Mouse (Mus musculus) midbrain, embryonic 11.5 days (tissue): ENCODE measurements around the gene Klhdc3. TPM values are rescaled to one million over a fixed set of nuclear protein-coding genes. Genes with fewer than 3 reads are reported as not detected.

Experiments used
- ATAC-seq: fragments of 200-750 bp; cut with Nextera tagmentation; 2 replicates; pipeline ENCODE4 v1.8.0; 2017; ENCODE audit warnings: moderate TSS enrichment, moderate library complexity; ENCODE audit not compliant: low FRiP score
- DNase-seq: peaks from one replicate; pipeline ENCODE4 v3.0.0; 2015; ENCODE audit warnings: low spot score; ENCODE audit errors: missing footprints
- H3K27ac ChIP-seq: fragments of 300-500 bp; sonication (generic); 2 replicates; pipeline ENCODE4 v1.5.1; 2014; ENCODE audit warnings: low read depth, low read length
- H3K27me3 ChIP-seq: fragments of 300-500 bp; sonication (generic); 2 replicates; pipeline ENCODE4 v1.6.1; 2014; ENCODE audit warnings: mild to moderate bottlenecking, low read length, moderate library complexity, mixed read lengths; ENCODE audit not compliant: control insufficient read depth, insufficient read depth
- H3K36me3 ChIP-seq: fragments of 300-500 bp; sonication (generic); 2 replicates; pipeline ENCODE4 v1.6.1; 2014; ENCODE audit warnings: mild to moderate bottlenecking, low read length, moderate library complexity, mixed read lengths; ENCODE audit not compliant: control insufficient read depth, insufficient read depth
- H3K4me1 ChIP-seq: fragments of 300-500 bp; sonication (generic); 2 replicates; pipeline ENCODE4 v1.6.1; 2014; ENCODE audit warnings: low read length; ENCODE audit not compliant: control insufficient read depth, insufficient read depth
- H3K4me2 ChIP-seq: fragments of 300-500 bp; sonication (generic); 2 replicates; pipeline ENCODE4 v1.6.1; 2014; ENCODE audit warnings: mild to moderate bottlenecking, moderate library complexity
- H3K4me3 ChIP-seq: fragments of 300-500 bp; sonication (generic); 2 replicates; pipeline ENCODE4 v1.5.1; 2014; ENCODE audit warnings: low read depth, low read length
- H3K9ac ChIP-seq: fragments of 300-500 bp; sonication (generic); 2 replicates; pipeline ENCODE4 v1.6.1; 2014; ENCODE audit warnings: low read length
- H3K9me3 ChIP-seq: fragments of 300-500 bp; sonication (generic); 2 replicates; pipeline ENCODE4 v1.6.1; 2016; ENCODE audit warnings: low read length; ENCODE audit not compliant: control insufficient read depth
- WGBS: fragments of 180-500 bp; shearing (Covaris S2); extraction: QIAGEN DNeasy Blood & Tissue Kit; methylation state at CpG from one replicate; pipeline ENCODE4 v1.1.7; 2014; 5-methylcytosine and 5-hydroxymethylcytosine counted together
- polyA plus RNA-seq: library from polyadenylated mRNA; unstranded; fragments of >200 nt; fragmentation: Nextera tagmentation; extraction: Ambion mirVana; gene quantifications from 2 replicates; pipeline ENCODE4 v1.2.1, GENCODE M21; 2014

Gene Klhdc3
- polyA plus RNA-seq, 1 experiment from 2014 or later: 109 TPM

- Histone ChIP-seq H3K36me3 (peaks cover 19% of the 10 kb centered on the region), H3K4me1 (peaks cover 15% of the 10 kb centered on the region), H3K4me3 (peak within 1 kb of the TSS; percentile 61), H3K27me3 (no peaks in the 10 kb centered on the region), H3K27ac (peak within 1 kb of the TSS; percentile 45; the same call in 1 of the 2 replicates), H3K4me2 (peak within 1 kb of the TSS; percentile 76), H3K9me3 (no peaks in the 10 kb centered on the region), H3K9ac (peak within 1 kb of the TSS; percentile 67)
- DNase-seq (peak; percentile 98), ATAC-seq (peak; percentile 93)
- WGBS: 1% methylated on average over 43 of the region's 43 CpGs
Measured at GRCm38 (mm10) chr17:46673850-46674529, 6.7 kb downstream of the Klhdc3 start, which contains the start of gene Rrp36. Gene Rrp36 (minus strand): TSS chr17:46674352.

- H3K9me3 ChIP-seq: no peaks in the 10 kb centered on the region
- H3K9ac ChIP-seq: no peak overlapping the region
- peak; percentile 71 for DNase-seq
- WGBS: 97% methylated on average over 10 of the region's 10 CpGs
- no peak overlapping the region for H3K4me3 ChIP-seq
- H3K36me3 ChIP-seq: peaks cover 20% of the 10 kb centered on the region
- ATAC-seq: no peak
- H3K27ac ChIP-seq: no peak overlapping the region
- no peaks in the 10 kb centered on the region for H3K27me3 ChIP-seq
- H3K4me2 ChIP-seq: no peak overlapping the region
- H3K4me1 ChIP-seq: peaks cover 12% of the 10 kb centered on the region
Measured at GRCm38 (mm10) chr17:46669911-46670310, 10.8 kb downstream of the Klhdc3 start.

- Histone ChIP-seq H3K27me3 (no peaks in the 10 kb centered on the region), H3K27ac (no peak overlapping the region), H3K4me1 (no peaks in the 10 kb centered on the region), H3K4me3 (no peak overlapping the region), H3K36me3 (peaks cover 33% of the 10 kb centered on the region), H3K9me3 (no peaks in the 10 kb centered on the region), H3K4me2 (no peak overlapping the region), H3K9ac (no peak overlapping the region)
- WGBS: 93% methylated on average over 16 of the region's 16 CpGs
- peak; percentile 59 for DNase-seq
- no peak for ATAC-seq
Measured at GRCm38 (mm10) chr17:46667712-46668111, 13.0 kb downstream of the Klhdc3 start.

GRCm38 (mm10) chr17:46662730-46663129 is 18.0 kb downstream of the Klhdc3 start:
- ATAC-seq: no peak
- Histone ChIP-seq H3K36me3 (peaks cover 40% of the 10 kb centered on the region), H3K27me3 (no peaks in the 10 kb centered on the region), H3K4me2 (no peak overlapping the region), H3K9me3 (no peaks in the 10 kb centered on the region), H3K9ac (no peak overlapping the region), H3K4me3 (no peak overlapping the region), H3K4me1 (no peaks in the 10 kb centered on the region), H3K27ac (no peak overlapping the region)
- 95% methylated on average over 5 of the region's 5 CpGs for WGBS
- DNase-seq: no peak

- no peak overlapping the region for H3K4me3 ChIP-seq
- H3K4me1 ChIP-seq: no peaks in the 10 kb centered on the region
- H3K9ac ChIP-seq: no peak overlapping the region
- DNase-seq: peak; percentile 56
- no peak overlapping the region for H3K27ac ChIP-seq
- no peak for ATAC-seq
- 93% methylated on average over 12 of the region's 12 CpGs for WGBS
- peaks cover 38% of the 10 kb centered on the region for H3K36me3 ChIP-seq
- H3K27me3 ChIP-seq: no peaks in the 10 kb centered on the region
- no peak overlapping the region for H3K4me2 ChIP-seq
- H3K9me3 ChIP-seq: no peaks in the 10 kb centered on the region
Measured at GRCm38 (mm10) chr17:46661981-46662380, 18.7 kb downstream of the Klhdc3 start.

GRCm38 (mm10) chr17:46661351-46661750 is 19.4 kb downstream of the Klhdc3 start:
- no peak overlapping the region for H3K27ac ChIP-seq
- no peak overlapping the region for H3K4me3 ChIP-seq
- WGBS: 94% methylated on average over 9 of the region's 9 CpGs
- no peak overlapping the region for H3K9ac ChIP-seq
- ATAC-seq: no peak
- H3K36me3 ChIP-seq: peaks cover 38% of the 10 kb centered on the region
- no peak overlapping the region for H3K4me2 ChIP-seq
- H3K9me3 ChIP-seq: no peaks in the 10 kb centered on the region
- DNase-seq: peak; percentile 57
- H3K4me1 ChIP-seq: no peaks in the 10 kb centered on the region
- no peaks in the 10 kb centered on the region for H3K27me3 ChIP-seq

- no peaks in the 10 kb centered on the region for H3K27me3 ChIP-seq
- 89% methylated on average over 6 of the region's 6 CpGs for WGBS
- no peak overlapping the region for H3K4me2 ChIP-seq
- ATAC-seq (no peak), DNase-seq (peak; percentile 23)
- H3K4me3 ChIP-seq: no peak overlapping the region
- H3K9me3 ChIP-seq: no peaks in the 10 kb centered on the region
- peaks cover 9% of the 10 kb centered on the region for H3K4me1 ChIP-seq
- H3K27ac ChIP-seq: no peak overlapping the region
- no peak overlapping the region for H3K9ac ChIP-seq
- peaks cover 31% of the 10 kb centered on the region for H3K36me3 ChIP-seq
Measured at GRCm38 (mm10) chr17:46656054-46656453, 24.7 kb downstream of the Klhdc3 start.

GRCm38 (mm10) chr17:46651755-46652547 is 28.8 kb downstream of the Klhdc3 start:
- H3K27ac ChIP-seq: no peak overlapping the region
- peaks cover 9% of the 10 kb centered on the region for H3K36me3 ChIP-seq
- H3K4me1 ChIP-seq: peaks cover 21% of the 10 kb centered on the region
- WGBS: 80% methylated on average over 20 of the region's 20 CpGs
- DNase-seq (peak; percentile 75), ATAC-seq (no peak)
- peak overlapping the region; percentile 3; the same call in 1 of the 2 replicates for H3K4me3 ChIP-seq
- H3K4me2 ChIP-seq: peak overlapping the region; percentile 85
- no peaks in the 10 kb centered on the region for H3K27me3 ChIP-seq
- 0 out of 2 replicates have a peak overlapping the region, but pooled peaks have one; percentile 45 for H3K9ac ChIP-seq
- H3K9me3 ChIP-seq: no peaks in the 10 kb centered on the region

- 85% methylated on average over 17 of the region's 17 CpGs for WGBS
- Histone ChIP-seq H3K27ac (no peak overlapping the region), H3K27me3 (no peaks in the 10 kb centered on the region), H3K4me1 (peaks cover 26% of the 10 kb centered on the region), H3K4me2 (peak overlapping the region; percentile 85), H3K36me3 (peaks cover 9% of the 10 kb centered on the region), H3K9me3 (no peaks in the 10 kb centered on the region), H3K4me3 (peak overlapping the region; percentile 71), H3K9ac (peak overlapping the region; percentile 92)
- DNase-seq (no peak), ATAC-seq (no peak)
Measured at GRCm38 (mm10) chr17:46651292-46651691, 29.4 kb downstream of the Klhdc3 start.
